Mouse (Mus musculus) spleen, adult 12 weeks (tissue): ENCODE measurements around the gene Gm13290.
"Not testable (repeated sequence)": the region's sequence is repeated elsewhere in the genome, so short reads cannot be mapped to it uniquely, and the experiment has no call there.

Experiments used
- DNase-seq: peaks from one replicate; pipeline ENCODE4 v3.0.0; 2022; ENCODE audit warnings: low spot score

Gene Gm13290

DNA sequence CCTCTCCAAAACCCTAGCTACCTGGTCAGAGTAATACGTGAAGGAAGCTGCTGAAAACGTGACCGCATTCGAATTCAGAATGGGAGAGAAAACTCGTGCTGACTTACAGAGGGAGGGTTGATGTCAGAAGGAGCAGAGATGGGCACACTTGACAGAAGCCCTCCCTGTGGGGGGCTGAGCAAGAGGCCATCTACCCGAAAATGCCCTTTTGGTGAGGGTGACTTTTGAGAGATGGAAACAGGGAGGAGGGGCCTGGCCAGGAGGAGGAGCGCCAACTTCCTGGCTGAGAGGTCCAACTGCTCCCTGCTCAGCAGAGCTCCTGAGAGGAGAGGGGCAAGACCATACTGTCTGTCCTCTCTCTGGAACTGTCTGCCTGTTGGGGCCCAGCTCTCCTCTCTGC lies 8.2 kb downstream of the Gm13290 start, which contains the start of gene Ifnz:
Ifnz (plus strand) TSS at position 301 of the 400 bp plus-strand sequence.
- DNase-seq: not testable (repeated sequence)

DNA sequence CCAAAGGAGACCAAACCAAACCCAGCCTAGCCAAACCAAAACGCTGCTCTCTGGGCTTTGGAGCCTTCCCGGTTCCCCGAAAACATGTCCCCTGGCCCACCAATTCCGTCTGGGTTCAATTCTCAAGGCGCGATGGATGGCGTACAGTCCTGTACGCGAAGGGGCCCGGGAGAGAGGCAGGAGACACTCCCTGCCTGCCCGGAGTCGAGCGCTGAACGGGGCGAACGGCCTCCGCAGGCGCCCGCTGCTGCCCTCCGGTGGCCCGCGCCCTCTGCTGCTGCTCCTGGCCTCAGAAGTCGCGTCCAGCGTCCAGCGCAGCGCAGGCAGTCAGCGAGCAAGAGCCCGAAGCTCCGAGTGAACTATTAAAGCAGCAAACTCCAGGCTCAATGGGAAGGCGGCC lies 8.7 kb downstream of the Gm13290 start:
- not testable (repeated sequence) for DNase-seq

DNA sequence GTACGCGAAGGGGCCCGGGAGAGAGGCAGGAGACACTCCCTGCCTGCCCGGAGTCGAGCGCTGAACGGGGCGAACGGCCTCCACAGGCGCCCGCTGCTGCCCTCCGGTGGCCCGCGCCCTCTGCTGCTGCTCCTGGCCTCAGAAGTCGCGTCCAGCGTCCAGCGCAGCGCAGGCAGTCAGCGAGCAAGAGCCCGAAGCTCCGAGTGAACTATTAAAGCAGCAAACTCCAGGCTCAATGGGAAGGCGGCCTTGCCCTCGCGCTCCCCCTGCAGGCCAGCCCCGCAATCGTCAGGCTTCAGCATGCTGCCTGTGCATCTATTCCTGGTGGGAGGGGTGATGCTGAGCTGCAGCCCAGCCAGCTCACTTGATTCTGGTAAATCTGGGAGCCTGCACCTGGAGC lies 11.8 kb downstream of the Gm13290 start, which contains the start of gene Gm13276:
Gm13276 (plus strand) TSS at position 301 of the 400 bp plus-strand sequence.
- DNase-seq: not testable (repeated sequence)

DNA sequence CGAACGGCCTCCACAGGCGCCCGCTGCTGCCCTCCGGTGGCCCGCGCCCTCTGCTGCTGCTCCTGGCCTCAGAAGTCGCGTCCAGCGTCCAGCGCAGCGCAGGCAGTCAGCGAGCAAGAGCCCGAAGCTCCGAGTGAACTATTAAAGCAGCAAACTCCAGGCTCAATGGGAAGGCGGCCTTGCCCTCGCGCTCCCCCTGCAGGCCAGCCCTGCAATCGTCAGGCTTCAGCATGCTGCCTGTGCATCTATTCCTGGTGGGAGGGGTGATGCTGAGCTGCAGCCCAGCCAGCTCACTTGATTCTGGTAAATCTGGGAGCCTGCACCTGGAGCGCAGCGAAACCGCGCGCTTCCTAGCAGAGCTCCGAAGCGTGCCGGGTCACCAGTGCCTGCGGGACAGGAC lies 14.8 kb downstream of the Gm13290 start, which contains the start of gene Gm13277:
Gm13277 (plus strand) TSS at position 231 of the 400 bp plus-strand sequence.
- DNase-seq: not testable (repeated sequence)

DNA sequence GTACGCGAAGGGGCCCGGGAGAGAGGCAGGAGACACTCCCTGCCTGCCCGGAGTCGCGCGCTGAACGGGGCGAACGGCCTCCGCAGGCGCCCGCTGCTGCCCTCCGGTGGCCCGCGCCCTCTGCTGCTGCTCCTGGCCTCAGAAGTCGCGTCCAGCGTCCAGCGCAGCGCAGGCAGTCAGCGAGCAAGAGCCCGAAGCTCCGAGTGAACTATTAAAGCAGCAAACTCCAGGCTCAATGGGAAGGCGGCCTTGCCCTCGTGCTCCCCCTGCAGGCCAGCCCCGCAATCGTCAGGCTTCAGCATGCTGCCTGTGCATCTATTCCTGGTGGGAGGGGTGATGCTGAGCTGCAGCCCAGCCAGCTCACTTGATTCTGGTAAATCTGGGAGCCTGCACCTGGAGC lies 17.6 kb downstream of the Gm13290 start, which contains the start of gene Gm13278:
Gm13278 (plus strand) TSS at position 301 of the 400 bp plus-strand sequence.
- DNase-seq: not testable (repeated sequence)

DNA sequence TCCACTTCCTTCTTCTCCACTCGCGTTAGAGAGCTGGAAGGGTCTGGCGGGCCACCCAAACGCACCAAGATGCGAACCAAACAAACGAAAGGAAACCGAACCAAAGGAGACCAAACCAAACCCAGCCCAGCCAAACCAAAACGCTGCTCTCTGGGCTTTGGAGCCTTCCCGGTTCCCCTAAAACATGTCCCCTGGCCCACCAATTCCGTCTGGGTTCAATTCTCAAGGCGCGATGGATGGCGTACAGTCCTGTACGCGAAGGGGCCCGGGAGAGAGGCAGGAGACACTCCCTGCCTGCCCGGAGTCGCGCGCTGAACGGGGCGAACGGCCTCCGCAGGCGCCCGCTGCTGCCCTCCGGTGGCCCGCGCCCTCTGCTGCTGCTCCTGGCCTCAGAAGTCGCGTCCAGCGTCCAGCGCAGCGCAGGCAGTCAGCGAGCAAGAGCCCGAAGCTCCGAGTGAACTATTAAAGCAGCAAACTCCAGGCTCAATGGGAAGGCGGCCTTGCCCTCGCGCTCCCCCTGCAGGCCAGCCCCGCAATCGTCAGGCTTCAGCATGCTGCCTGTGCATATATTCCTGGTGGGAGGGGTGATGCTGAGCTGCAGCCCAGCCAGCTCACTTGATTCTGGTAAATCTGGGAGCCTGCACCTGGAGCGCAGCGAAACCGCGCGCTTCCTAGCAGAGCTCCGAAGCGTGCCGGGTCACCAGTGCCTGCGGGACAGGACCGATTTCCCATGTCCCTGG lies 20.5 kb downstream of the Gm13290 start, which contains the start of gene Gm13275:
Gm13275 (plus strand) TSS at position 552 of the 740 bp plus-strand sequence.
- not testable (repeated sequence) for DNase-seq

DNA sequence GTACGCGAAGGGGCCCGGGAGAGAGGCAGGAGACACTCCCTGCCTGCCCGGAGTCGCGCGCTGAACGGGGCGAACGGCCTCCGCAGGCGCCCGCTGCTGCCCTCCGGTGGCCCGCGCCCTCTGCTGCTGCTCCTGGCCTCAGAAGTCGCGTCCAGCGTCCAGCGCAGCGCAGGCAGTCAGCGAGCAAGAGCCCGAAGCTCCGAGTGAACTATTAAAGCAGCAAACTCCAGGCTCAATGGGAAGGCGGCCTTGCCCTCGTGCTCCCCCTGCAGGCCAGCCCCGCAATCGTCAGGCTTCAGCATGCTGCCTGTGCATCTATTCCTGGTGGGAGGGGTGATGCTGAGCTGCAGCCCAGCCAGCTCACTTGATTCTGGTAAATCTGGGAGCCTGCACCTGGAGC lies 23.5 kb downstream of the Gm13290 start, which contains the start of gene Gm13279:
Gm13279 (plus strand) TSS at position 301 of the 400 bp plus-strand sequence.
- not testable (repeated sequence) for DNase-seq

DNA sequence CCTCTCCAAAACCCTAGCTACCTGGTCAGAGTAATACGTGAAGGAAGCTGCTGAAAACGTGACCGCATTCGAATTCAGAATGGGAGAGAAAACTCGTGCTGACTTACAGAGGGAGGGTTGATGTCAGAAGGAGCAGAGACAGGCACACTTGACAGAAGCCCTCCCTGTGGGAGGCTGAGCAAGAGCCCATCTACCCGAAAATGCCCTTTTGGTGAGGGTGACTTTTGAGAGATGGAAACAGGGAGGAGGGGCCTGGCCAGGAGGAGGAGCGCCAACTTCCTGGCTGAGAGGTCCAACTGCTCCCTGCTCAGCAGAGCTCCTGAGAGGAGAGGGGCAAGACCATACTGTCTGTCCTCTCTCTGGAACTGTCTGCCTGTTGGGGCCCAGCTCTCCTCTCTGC lies 25.7 kb downstream of the Gm13290 start, which contains the start of gene Gm13285:
Gm13285 (plus strand) TSS at position 301 of the 400 bp plus-strand sequence.
- DNase-seq: not testable (repeated sequence)

DNA sequence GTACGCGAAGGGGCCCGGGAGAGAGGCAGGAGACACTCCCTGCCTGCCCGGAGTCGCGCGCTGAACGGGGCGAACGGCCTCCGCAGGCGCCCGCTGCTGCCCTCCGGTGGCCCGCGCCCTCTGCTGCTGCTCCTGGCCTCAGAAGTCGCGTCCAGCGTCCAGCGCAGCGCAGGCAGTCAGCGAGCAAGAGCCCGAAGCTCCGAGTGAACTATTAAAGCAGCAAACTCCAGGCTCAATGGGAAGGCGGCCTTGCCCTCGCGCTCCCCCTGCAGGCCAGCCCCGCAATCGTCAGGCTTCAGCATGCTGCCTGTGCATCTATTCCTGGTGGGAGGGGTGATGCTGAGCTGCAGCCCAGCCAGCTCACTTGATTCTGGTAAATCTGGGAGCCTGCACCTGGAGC lies 29.3 kb downstream of the Gm13290 start, which contains the start of gene Gm13287:
Gm13287 (plus strand) TSS at position 301 of the 400 bp plus-strand sequence.
- not testable (repeated sequence) for DNase-seq

DNA sequence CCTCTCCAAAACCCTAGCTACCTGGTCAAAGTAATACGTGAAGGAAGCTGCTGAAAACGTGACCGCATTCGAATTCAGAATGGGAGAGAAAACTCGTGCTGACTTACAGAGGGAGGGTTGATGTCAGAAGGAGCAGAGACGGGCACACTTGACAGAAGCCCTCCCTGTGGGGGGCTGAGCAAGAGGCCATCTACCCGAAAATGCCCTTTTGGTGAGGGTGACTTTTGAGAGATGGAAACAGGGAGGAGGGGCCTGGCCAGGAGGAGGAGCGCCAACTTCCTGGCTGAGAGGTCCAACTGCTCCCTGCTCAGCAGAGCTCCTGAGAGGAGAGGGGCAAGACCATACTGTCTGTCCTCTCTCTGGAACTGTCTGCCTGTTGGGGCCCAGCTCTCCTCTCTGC lies 31.6 kb downstream of the Gm13290 start, which contains the start of gene Gm13288:
Gm13288 (plus strand) TSS at position 301 of the 400 bp plus-strand sequence.
- not testable (repeated sequence) for DNase-seq

DNA sequence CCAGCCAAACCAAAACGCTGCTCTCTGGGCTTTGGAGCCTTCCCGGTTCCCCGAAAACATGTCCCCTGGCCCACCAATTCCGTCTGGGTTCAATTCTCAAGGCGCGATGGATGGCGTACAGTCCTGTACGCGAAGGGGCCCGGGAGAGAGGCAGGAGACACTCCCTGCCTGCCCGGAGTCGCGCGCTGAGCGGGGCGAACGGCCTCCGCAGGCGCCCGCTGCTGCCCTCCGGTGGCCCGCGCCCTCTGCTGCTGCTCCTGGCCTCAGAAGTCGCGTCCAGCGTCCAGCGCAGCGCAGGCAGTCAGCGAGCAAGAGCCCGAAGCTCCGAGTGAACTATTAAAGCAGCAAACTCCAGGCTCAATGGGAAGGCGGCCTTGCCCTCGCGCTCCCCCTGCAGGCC lies 32.1 kb downstream of the Gm13290 start:
- not testable (repeated sequence) for DNase-seq

DNA sequence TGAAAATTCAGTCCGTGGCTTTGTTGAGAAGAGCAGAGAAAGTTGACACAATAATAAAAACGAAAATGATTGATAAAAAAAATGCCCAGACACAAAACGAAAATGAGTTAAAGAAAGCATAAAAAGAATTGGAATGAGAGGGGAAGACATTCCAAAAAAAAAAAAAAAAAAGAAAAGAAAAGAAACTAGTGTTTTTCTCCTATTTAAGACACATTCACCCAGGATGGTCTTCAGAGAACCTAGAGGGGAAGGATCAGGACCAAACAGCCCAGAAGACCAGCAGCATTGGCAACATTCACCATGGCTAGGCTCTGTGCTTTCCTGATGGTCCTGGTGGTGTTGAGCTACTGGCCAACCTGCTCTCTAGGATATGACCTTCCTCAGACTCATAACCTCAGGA lies 42.3 kb downstream of the Gm13290 start, which contains the start of gene Ifna7:
Ifna7 (plus strand) TSS at position 301 of the 400 bp plus-strand sequence.
- DNase-seq: no peak

DNA sequence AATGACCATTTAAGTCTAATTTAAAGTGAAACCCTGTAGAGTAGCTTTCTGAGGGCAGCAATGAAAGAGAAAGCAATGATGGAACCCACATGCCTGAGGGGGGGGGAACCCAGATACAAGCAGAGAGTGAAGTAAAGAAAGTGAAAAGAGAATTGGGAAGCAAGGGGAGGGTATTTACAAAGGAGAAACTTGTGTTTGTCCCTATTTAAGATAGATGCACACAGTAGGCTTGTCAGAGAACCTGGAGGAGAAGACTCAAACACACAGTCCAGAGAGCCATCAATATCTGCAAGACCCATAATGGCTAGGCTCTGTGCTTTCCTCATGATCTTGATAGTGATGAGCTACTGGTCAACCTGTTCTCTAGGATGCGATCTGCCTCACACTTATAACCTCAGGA lies 46.0 kb downstream of the Gm13290 start, which contains the start of gene Ifna11:
Ifna11 (plus strand) TSS at position 301 of the 400 bp plus-strand sequence.
- no peak for DNase-seq

DNA sequence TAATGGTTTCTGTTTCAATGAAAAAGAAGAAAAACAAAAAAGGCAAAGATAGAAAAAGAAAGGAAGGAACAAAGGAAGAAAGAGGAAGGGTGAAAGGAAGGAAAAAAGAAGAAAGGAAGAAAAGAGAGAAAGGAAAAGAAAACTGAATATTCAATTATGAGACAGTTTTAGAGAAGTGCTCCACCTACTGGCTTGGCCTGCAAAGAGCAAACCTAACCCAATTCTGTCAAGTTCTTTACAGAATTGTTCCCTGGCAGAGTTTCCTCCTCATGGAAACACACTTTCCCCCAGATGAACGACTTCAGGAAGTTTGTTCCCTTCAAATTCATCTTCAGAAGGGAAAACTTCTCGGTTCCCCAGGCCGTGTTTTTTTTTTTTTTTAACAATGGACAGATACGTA lies 49.4 kb downstream of the Gm13290 start:
- DNase-seq: no peak
